Mouse (Mus musculus) hindbrain, embryonic 15.5 days (tissue): Measurements from ENCODE around the gene Hsd17b10. TPM values are rescaled to one million over a fixed set of nuclear protein-coding genes. Genes with fewer than 3 reads are reported as not detected.

ENCODE experiments used
- ATAC-seq: fragments of 200-750 bp; cut with Nextera tagmentation; 2 replicates; pipeline ENCODE4 v1.8.0; 2017; ENCODE audit warnings: low read depth, moderate number of reproducible peaks, moderate TSS enrichment; ENCODE audit not compliant: low FRiP score
- H3K27ac ChIP-seq: fragments of 300-500 bp; sonication (generic); replicated peaks from 2 replicates; pipeline ENCODE4 v1.5.1; 2015; ENCODE audit warnings: mild to moderate bottlenecking, inconsistent platforms
- H3K27me3 ChIP-seq: fragments of 300-500 bp; sonication (generic); 2 replicates; pipeline ENCODE4 v1.6.1; 2015; ENCODE audit warnings: control low read depth, inconsistent platforms
- H3K36me3 ChIP-seq: fragments of 300-500 bp; sonication (generic); 2 replicates; pipeline ENCODE4 v1.6.1; 2015; ENCODE audit warnings: control low read depth, inconsistent platforms
- H3K4me1 ChIP-seq: fragments of 300-500 bp; sonication (generic); replicated peaks from 2 replicates; pipeline ENCODE4 v1.6.1; 2015; ENCODE audit warnings: control low read depth, inconsistent platforms
- H3K4me2 ChIP-seq: fragments of 300-500 bp; sonication (generic); 2 replicates; pipeline ENCODE4 v1.6.1; 2015; ENCODE audit warnings: moderate library complexity, mild to moderate bottlenecking, inconsistent platforms
- H3K4me3 ChIP-seq: fragments of 300-500 bp; sonication (generic); 2 replicates; pipeline ENCODE4 v1.5.1; 2015; ENCODE audit warnings: mild to moderate bottlenecking, inconsistent platforms
- H3K9ac ChIP-seq: fragments of 300-500 bp; sonication (generic); 2 replicates; pipeline ENCODE4 v1.6.1; 2015; ENCODE audit warnings: inconsistent platforms
- H3K9me3 ChIP-seq: fragments of 300-500 bp; sonication (generic); 2 replicates; pipeline ENCODE4 v1.6.1; 2016; ENCODE audit warnings: control low read depth, inconsistent platforms
- WGBS: fragments of 180-500 bp; shearing (Covaris S2); methylation state at CpG from one replicate; pipeline ENCODE4 v1.1.7; 2015; 5-methylcytosine and 5-hydroxymethylcytosine counted together
- polyA plus RNA-seq: library from polyadenylated mRNA; unstranded; fragments of >200 nt; fragmentation: Nextera tagmentation; extraction: Ambion mirVana; gene quantifications from 2 replicates; pipeline ENCODE4 v1.2.1, GENCODE M21; 2015

Hsd17b10 gene
- 114 and 125 TPM in 2 replicates for polyA plus RNA-seq

- no peaks in the 10 kb centered on the region for H3K36me3 ChIP-seq
- ATAC-seq: peak; percentile 98
- peaks cover 41% of the 10 kb centered on the region; the same call in 1 of the 2 replicates for H3K27me3 ChIP-seq
- whole genome bisulfite sequencing: 18% methylated on average over 39 of the region's 41 CpGs
- 0 out of 2 replicates have a peak within 1 kb of the TSS, but pooled peaks have one; percentile 52 for H3K27ac ChIP-seq
- no peaks in the 10 kb centered on the region for H3K4me1 ChIP-seq
- no peaks in the 10 kb centered on the region for H3K9me3 ChIP-seq
- peak within 1 kb of the TSS; percentile 47 for H3K9ac ChIP-seq
- H3K4me2 ChIP-seq: peak within 1 kb of the TSS; percentile 66
- peak within 1 kb of the TSS; percentile 48 for H3K4me3 ChIP-seq
These were observed at the start of gene Hsd17b10 for GRCm38 (mm10) chrX:152001737-152002710. TSS of gene Hsd17b10 (plus strand) at chrX:152001845.

DNA sequence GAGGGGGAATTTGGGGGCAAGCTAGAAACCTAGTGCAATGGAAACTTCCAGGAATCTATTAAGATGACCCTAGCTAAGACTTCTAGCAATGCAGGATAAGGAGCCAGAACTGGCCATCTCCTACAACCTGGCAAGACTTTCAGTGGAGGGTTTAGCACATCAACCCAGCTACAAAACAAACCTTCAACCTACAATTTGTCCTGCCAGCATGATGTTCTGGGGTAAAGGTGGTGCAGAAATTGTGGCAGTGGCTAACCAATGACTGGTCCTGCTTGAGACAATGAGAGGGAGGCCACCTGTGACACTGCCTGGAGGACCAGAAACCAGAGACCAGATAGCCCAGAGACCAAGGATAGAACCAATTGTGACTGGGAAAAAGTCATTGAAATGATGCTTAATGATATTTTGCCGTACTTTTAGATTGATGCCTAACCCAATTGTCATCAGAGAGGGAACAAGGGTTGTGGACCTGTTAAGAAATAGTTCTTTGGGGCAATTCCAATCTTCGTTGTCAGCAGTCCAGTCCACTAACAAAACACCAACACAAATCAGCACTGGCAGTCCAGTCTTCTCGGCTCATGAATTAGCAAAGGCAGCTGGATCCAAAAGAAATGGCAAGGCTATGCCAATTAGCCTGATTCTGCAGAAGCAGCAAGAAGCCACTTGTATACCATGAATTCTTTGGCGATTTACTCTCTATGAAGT is 2.5 kb upstream of the Hsd17b10 start:
- Histone ChIP-seq H3K9ac (no peak overlapping the region), H3K27me3 (peaks cover 37% of the 10 kb centered on the region; the same call in 1 of the 2 replicates)
- WGBS: 65% methylated on average over 4 of the region's 4 CpGs

GRCm38 (mm10) chrX:152001182-152001684 is 412 bp upstream of the Hsd17b10 start:
- Histone ChIP-seq H3K4me2 (peak overlapping the region; percentile 66), H3K27ac (0 out of 2 replicates have a peak overlapping the region, but pooled peaks have one; percentile 3), H3K4me3 (peak overlapping the region; percentile 48), H3K4me1 (no peaks in the 10 kb centered on the region), H3K27me3 (peaks cover 45% of the 10 kb centered on the region; the same call in 1 of the 2 replicates), H3K9me3 (no peaks in the 10 kb centered on the region), H3K9ac (no peak overlapping the region), H3K36me3 (no peaks in the 10 kb centered on the region)
- WGBS: 47% methylated on average over 9 of the region's 9 CpGs
- ATAC-seq: no peak

More for the DNA sequence above, 2.5 kb upstream of the Hsd17b10 start:
- no peaks in the 10 kb centered on the region for H3K4me1 ChIP-seq
- H3K4me3 ChIP-seq: no peak overlapping the region
- ATAC-seq: no peak
- H3K36me3 ChIP-seq: no peaks in the 10 kb centered on the region
- H3K9me3 ChIP-seq: no peaks in the 10 kb centered on the region
- H3K27ac ChIP-seq: no peak overlapping the region
- no peak overlapping the region for H3K4me2 ChIP-seq

DNA sequence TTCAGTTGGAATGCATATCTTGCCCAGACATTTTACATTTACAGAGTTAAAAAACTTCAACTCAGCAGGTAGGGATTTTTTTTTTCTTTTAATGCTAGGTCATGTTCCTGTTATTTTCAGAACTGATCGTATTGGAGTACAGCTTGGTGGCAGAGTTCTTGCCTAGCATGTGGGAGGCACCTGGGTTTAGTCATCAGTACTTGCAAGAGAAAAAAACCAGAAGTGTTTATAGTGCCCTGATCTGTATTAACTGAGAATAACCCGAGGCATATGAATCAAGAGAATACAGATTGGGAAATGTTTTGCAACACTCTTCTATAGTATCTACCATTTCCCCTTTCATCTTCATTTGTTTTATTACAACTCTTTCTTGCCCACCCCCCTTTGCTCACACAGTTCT is 1.2 kb downstream of the Hsd17b10 start:
- Histone ChIP-seq H3K4me2 (peak overlapping the region; percentile 66), H3K9me3 (no peaks in the 10 kb centered on the region), H3K4me1 (no peaks in the 10 kb centered on the region), H3K36me3 (no peaks in the 10 kb centered on the region), H3K27me3 (peaks cover 39% of the 10 kb centered on the region; the same call in 1 of the 2 replicates), H3K27ac (no peak overlapping the region), H3K4me3 (0 out of 2 replicates have a peak overlapping the region, but pooled peaks have one; percentile 48), H3K9ac (no peak overlapping the region)
- WGBS: 83% methylated on average over 2 of the region's 2 CpGs
- ATAC-seq: no peak

DNA sequence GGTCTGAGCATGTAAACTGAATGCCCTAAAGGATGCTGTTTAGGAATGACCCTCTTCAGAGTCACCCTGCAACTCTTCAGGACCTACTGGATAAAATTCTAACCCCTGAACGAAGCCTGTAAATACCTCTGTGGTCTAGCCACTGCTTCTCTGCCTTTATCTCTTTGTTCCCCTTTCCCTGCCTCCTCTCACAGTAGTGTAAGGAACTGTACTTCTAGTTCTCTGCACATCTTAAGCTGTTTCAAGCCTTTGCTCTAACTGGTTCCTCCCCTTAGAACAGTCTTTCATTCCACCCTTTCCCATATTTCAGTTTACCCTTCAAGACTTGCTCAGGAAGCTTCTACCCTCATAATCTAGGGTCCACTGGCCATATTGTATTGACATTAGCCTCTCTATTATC is 6.2 kb downstream of the Hsd17b10 start:
- Histone ChIP-seq H3K27ac (no peak overlapping the region), H3K4me2 (no peak overlapping the region), H3K4me3 (no peak overlapping the region), H3K36me3 (no peaks in the 10 kb centered on the region), H3K4me1 (no peaks in the 10 kb centered on the region), H3K9me3 (no peaks in the 10 kb centered on the region), H3K9ac (no peak overlapping the region), H3K27me3 (peaks cover 34% of the 10 kb centered on the region; the same call in 1 of the 2 replicates)
- ATAC-seq: no peak
- WGBS: 90% methylated on average over 1 of the region's 1 CpGs

DNA sequence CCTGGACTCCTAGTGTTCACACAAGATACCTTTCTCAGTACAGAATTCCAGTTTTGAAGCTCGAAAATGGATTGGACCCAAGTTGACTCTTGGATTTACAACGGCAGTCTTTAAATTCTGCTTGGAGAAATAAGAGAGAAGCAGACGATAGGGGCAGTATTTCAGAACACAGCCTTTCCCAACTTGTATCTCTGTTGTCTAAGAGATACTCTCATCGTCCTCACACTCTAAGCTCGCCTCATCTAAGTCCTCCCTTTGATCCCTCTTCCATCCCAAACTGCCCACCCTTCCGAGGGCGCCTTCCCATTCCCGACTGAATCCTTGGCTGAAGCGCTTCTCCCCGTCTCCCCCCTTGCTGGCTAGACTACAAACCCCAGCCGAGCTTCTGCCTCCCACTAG is 14.1 kb downstream of the Hsd17b10 start:
- H3K4me3 ChIP-seq: peak overlapping the region; percentile 63
- no peak; the same call in 1 of the 2 replicates for ATAC-seq
- H3K4me1 ChIP-seq: peaks cover 6% of the 10 kb centered on the region; the same call in 1 of the 2 replicates
- peak overlapping the region; percentile 88 for H3K27ac ChIP-seq
- H3K4me2 ChIP-seq: peak overlapping the region; percentile 60
- peaks cover 15% of the 10 kb centered on the region; the same call in 1 of the 2 replicates for H3K27me3 ChIP-seq
- peak overlapping the region; percentile 67 for H3K9ac ChIP-seq
- H3K9me3 ChIP-seq: no peaks in the 10 kb centered on the region
- WGBS: 24% methylated on average over 11 of the region's 11 CpGs
- no peaks in the 10 kb centered on the region for H3K36me3 ChIP-seq

DNA sequence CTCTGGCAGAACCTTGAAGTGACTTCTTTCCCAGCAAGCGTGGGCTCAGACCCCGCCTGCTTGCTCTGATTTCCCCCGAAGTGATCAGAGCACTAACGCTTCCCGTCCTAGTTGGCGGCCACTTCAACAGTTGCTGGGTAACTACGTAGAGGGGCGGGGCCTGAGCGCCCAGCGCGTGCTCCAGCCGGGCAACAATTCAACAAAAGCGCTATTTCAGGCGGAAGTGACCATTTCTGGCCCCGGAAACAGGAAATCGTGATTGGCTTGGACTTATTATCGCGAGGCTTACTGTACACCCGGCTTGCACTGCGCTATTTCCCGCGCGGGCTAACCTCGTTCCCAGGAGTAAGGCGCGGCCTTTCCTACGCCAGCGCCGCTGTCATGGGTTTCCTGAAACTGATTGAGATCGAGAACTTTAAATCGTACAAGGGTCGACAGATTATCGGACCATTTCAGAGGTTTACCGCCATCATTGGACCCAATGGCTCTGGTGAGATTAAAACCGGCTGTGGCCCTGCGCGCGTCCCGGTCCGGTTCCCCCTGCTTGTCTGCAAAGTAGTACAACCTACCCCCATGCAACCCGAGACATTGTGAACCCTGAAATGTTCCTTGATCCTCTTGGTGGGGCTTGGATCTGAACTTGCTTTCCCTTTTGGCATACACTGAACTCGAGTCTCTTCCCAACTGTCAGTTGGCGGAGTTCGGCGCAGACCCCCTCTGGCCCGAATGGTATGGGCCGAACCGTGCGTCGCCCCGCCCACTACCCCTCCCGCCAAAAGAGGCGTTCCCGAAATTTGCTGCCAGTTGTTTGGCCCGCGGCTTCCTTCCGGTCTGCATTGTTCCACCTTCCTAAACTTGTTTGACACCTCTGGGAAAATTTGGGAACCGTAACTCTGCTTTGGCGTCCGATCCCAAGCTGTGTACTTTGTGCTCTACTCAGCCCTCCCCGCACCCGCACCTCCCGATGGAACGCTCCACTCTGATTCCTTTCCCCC is 14.8 kb downstream of the Hsd17b10 start, which contains the start of the genes Ribc1 and Smc1a:
Gene Ribc1, minus strand, starts transcription at position 145 of the 995 bp plus-strand sequence.
Gene Smc1a, plus strand, starts transcription at position 278 of the 995 bp plus-strand sequence.
- peaks cover 6% of the 10 kb centered on the region; the same call in 1 of the 2 replicates for H3K4me1 ChIP-seq
- peak within 1 kb of the TSS; percentile 67 for H3K9ac ChIP-seq
- H3K36me3 ChIP-seq: no peaks in the 10 kb centered on the region
- H3K27me3 ChIP-seq: peaks cover 16% of the 10 kb centered on the region; the same call in 1 of the 2 replicates
- H3K27ac ChIP-seq: peak within 1 kb of the TSS; percentile 90
- peak; percentile 99 for ATAC-seq
- peak within 1 kb of the TSS; percentile 63 for H3K4me3 ChIP-seq
- WGBS: 17% methylated on average over 64 of the region's 64 CpGs
- peak within 1 kb of the TSS; percentile 60 for H3K4me2 ChIP-seq
- H3K9me3 ChIP-seq: no peaks in the 10 kb centered on the region

DNA sequence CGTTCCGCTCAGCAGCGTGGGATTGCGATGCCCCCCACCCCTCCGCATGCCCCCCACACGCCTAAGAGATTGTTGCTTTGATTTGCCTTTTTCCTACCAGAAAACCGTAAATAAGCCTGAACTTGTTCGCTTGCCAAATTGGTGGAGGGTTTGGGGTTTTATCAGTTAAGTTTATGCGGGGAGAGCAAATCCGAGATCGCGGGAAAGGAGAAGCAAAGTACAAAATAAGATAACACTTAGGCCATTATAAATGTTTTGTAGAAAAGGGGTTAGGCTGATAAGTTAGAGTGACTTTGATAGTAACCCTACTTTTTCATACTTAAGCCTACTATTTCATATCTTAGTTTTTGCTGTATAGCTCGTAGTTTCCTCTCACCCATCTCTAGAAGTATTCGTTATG is 15.5 kb downstream of the Hsd17b10 start:
- H3K4me1 ChIP-seq: peaks cover 6% of the 10 kb centered on the region; the same call in 1 of the 2 replicates
- 25% methylated on average over 14 of the region's 14 CpGs for WGBS
- H3K27me3 ChIP-seq: peaks cover 16% of the 10 kb centered on the region; the same call in 1 of the 2 replicates
- H3K4me2 ChIP-seq: peak overlapping the region; percentile 57
- peak overlapping the region; percentile 90 for H3K27ac ChIP-seq
- H3K9me3 ChIP-seq: no peaks in the 10 kb centered on the region
- H3K36me3 ChIP-seq: no peaks in the 10 kb centered on the region
- H3K9ac ChIP-seq: peak overlapping the region; percentile 61
- ATAC-seq: no peak
- H3K4me3 ChIP-seq: peak overlapping the region; percentile 63

DNA sequence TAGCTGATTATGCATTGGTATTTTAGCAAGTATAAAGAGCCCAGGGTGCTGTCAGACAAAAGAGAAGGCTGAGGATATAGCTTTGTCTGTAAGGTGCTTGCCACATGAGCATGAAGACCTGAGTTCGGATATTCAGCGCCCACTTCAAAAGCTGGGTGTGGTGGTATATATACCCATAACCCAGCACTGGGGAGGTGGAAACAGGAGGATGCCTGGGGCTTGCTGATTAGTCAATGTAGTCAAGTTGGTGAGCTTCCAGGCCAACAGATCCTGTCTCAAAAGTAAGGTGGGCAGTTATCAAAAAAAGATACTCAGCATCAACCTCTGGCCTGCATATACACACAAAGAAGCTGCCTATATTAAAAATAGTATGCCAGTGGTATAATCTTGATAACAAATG is 17.6 kb downstream of the Hsd17b10 start:
- Histone ChIP-seq H3K4me2 (no peak overlapping the region), H3K4me1 (peaks cover 6% of the 10 kb centered on the region; the same call in 1 of the 2 replicates), H3K4me3 (no peak overlapping the region), H3K36me3 (no peaks in the 10 kb centered on the region), H3K27ac (no peak overlapping the region), H3K9ac (no peak overlapping the region), H3K27me3 (peaks cover 16% of the 10 kb centered on the region; the same call in 1 of the 2 replicates), H3K9me3 (no peaks in the 10 kb centered on the region)
- no peak for ATAC-seq
- WGBS: 90% methylated on average over 2 of the region's 2 CpGs

DNA sequence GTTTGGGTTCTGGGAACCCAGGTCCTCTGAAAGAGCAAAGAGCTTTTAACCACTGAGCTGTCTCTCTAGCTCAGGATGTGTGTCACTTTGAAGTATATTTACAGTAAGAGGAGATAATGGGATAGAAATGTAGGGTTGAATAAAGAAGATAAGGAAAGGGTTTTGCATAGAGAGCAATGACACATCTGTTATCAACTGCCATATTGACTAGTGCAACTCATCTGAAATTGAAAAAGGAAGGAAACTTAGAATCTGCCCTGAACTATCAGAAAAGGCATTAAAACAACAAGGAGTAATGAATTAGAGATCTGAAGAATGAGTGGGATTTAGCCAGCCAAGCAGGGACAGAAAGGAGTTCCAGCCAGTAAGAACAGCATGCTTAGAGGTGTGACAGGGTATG is 38.2 kb downstream of the Hsd17b10 start:
- Histone ChIP-seq H3K4me1 (no peaks in the 10 kb centered on the region), H3K27ac (no peak overlapping the region), H3K4me2 (no peak overlapping the region), H3K4me3 (no peak overlapping the region), H3K36me3 (0 out of 2 replicates have a peak, but pooled peaks cover 12% of the 10 kb centered on the region), H3K27me3 (peaks cover 29% of the 10 kb centered on the region; the same call in 1 of the 2 replicates), H3K9ac (no peak overlapping the region), H3K9me3 (no peaks in the 10 kb centered on the region)
- no peak for ATAC-seq
